Mouse (Mus musculus): ENCODE measurements around the gene Pecr. TPM values are rescaled to one million over a fixed set of nuclear protein-coding genes. Genes with fewer than 3 reads are reported as not detected.

Gene Pecr
- total and polyA plus RNA-seq, 3 experiments = 10.7 to 15.5 TPM; not detected in 1

DNA sequence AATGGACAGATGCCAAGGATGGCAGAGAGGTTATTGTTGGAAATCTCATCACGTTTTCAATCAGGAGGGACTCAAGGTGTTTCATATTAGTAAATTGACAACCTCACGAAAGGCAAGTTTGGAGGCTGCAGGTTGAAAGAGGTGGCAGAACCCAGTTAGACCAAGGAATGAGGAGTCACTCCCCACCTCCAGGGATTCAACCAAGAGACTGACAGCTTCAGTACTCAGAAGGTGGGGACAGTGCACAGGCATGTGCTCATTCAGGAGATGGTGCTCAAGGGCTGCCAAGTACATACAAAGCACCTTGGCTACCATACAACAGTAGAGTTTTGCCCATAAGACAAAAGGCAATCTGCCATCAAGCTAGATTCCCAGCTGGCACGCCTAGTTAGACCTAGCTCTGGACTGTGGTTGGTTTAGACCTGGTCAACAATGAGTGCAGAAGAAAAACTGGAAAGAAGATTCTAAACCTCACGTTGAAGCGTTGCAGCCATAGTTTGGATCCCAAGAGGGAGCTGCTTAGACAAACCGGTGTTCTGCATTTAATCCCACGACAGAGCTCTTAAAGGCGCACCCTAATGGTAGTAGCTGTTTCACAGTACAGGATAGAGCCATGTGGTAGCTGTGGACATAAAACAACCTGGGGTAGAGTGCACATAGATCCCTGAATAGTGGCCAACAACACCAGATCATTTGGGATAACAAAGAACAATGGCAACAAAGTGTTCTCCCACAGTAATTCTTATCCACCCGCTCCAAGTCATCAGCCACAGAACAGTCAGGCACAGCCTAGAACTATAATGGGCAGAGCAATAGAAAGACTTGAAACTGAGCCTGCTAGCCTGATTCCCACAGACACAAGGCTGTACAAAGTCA, 27.5 kb downstream of the Pecr start:
- DNase-seq (ENCODE audit: low read depth, low spot score) = peak; percentile 53
- Histone ChIP-seq H3K79me2 (ENCODE audit: control insufficient read depth, insufficient read depth, low read length, poor library complexity) (peaks cover 3% of the 10 kb centered on the region; the same call in 1 of the 2 replicates), H3K36me3 (ENCODE audit: control insufficient read depth in 1 of 2, insufficient read depth in 2 of 2, low read length in 2 of 2) (peaks cover 0 to 3% of the 10 kb centered on the region in 2 experiments; a peak in 2 of 4 replicates), H3K4me3 (ENCODE audit: control insufficient read depth in 1 of 2, insufficient read depth in 1 of 2, low read depth in 2 of 2, low read length in 2 of 2) (no peak overlapping the region), H3K4me1 (ENCODE audit: control insufficient read depth in 1 of 2, insufficient read depth in 2 of 2, low read length in 2 of 2) (0 out of 4 replicates have a peak, but pooled peaks cover 0 to 10% of the 10 kb centered on the region in 2 experiments), H3K27me3 (ENCODE audit: control insufficient read depth in 1 of 2, insufficient read depth in 2 of 2, low read length in 2 of 2) (no peaks in the 10 kb centered on the region), H3K27ac (ENCODE audit: control insufficient read depth, low read depth, low read length) (no peak overlapping the region), H3K9ac (ENCODE audit: control insufficient read depth, low read depth, low read length, poor library complexity, severe bottlenecking) (no peak overlapping the region), H3K9me3 (replicated peaks; ENCODE audit: insufficient read depth, low read length) (no peaks in the 10 kb centered on the region)
- TF ChIP-seq SIN3A (IDR thresholded peaks at IDR 0.05; ENCODE audit: low read length) = no peak
- TF ChIP-seq BHLHE40 (IDR thresholded peaks at IDR 0.05; ENCODE audit: borderline replicate concordance, low read depth, low read length) = no peak
- TF ChIP-seq MAZ (IDR thresholded peaks at IDR 0.05; ENCODE audit: low read depth, low read length) = no peak
- no peak for TF ChIP-seq RAD21 (IDR thresholded peaks at IDR 0.05; ENCODE audit: low read depth, low read length)
- no peak for TF ChIP-seq EP300 (IDR thresholded peaks at IDR 0.05; ENCODE audit: low read depth in 1 of 2, low read length in 2 of 2)
- no peak for TF ChIP-seq ETS1 (IDR thresholded peaks at IDR 0.05; ENCODE audit: low read depth, low read length)
- no peak for TF ChIP-seq POLR2AphosphoS2 (IDR thresholded peaks at IDR 0.05; ENCODE audit: low read length)
- no peak for TF ChIP-seq KAT2A (conservative IDR thresholded peaks at IDR 0.05; ENCODE audit: low read depth, low read length)

DNA sequence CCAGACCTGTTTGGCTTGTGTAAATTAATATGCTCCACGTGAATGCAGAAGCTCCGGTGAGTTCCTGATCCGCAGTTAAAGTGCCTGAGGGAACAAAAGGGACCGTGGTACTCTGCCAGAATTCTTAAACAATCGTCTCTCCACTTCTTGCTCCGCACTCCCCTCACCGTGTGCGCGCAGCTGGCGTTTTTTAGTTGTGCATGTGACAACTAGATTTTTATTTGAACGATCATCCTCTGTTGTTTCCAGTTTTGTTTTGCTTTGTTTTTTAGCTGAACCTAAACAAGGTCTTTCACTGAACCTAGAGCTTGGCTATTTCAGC, 28.3 kb downstream of the Pecr start:
- peak overlapping the region; percentile 13 for H3K27ac ChIP-seq (ENCODE audit: control insufficient read depth, low read depth, low read length)
- peaks cover 0 to 3% of the 10 kb centered on the region in 2 experiments; a peak in 2 of 4 replicates for H3K36me3 ChIP-seq (ENCODE audit: control insufficient read depth in 1 of 2, insufficient read depth in 2 of 2, low read length in 2 of 2)
- no peaks in the 10 kb centered on the region for H3K9me3 ChIP-seq (replicated peaks; ENCODE audit: insufficient read depth, low read length)
- peaks cover 3% of the 10 kb centered on the region; the same call in 1 of the 2 replicates for H3K79me2 ChIP-seq (ENCODE audit: control insufficient read depth, insufficient read depth, low read length, poor library complexity)
- no peak overlapping the region for H3K4me3 ChIP-seq (ENCODE audit: control insufficient read depth in 1 of 2, insufficient read depth in 1 of 2, low read depth in 2 of 2, low read length in 2 of 2)
- DNase-seq (ENCODE audit: low read depth, low spot score) = no peak
- 0 out of 2 replicates have a peak, but pooled peaks have one; percentile 33 for TF ChIP-seq MAX (IDR thresholded peaks at IDR 0.05; ENCODE audit: low read length)
- no peak for TF ChIP-seq ZNF384 (IDR thresholded peaks at IDR 0.05; ENCODE audit: low read depth, low read length)
- no peak for TF ChIP-seq BHLHE40 (IDR thresholded peaks at IDR 0.05; ENCODE audit: borderline replicate concordance, low read depth, low read length)
- peak; percentile 60; the same call in 1 of the 2 replicates for TF ChIP-seq TBP (IDR thresholded peaks at IDR 0.05; ENCODE audit: low read depth, low read length)
- TF ChIP-seq TCF12 (IDR thresholded peaks at IDR 0.05; ENCODE audit: low read depth, low read length) = no peak
- peak; percentile 49; the same call in 1 of the 2 replicates for TF ChIP-seq MYC (IDR thresholded peaks at IDR 0.05; ENCODE audit: low read depth, low read length)
- no peak overlapping the region for H3K9ac ChIP-seq (ENCODE audit: control insufficient read depth, low read depth, low read length, poor library complexity, severe bottlenecking)
- H3K27me3 ChIP-seq (ENCODE audit: control insufficient read depth in 1 of 2, insufficient read depth in 2 of 2, low read length in 2 of 2) = no peaks in the 10 kb centered on the region
- 0 out of 4 replicates have a peak, but pooled peaks cover 0 to 10% of the 10 kb centered on the region in 2 experiments for H3K4me1 ChIP-seq (ENCODE audit: control insufficient read depth in 1 of 2, insufficient read depth in 2 of 2, low read length in 2 of 2)
